Mouse (Mus musculus): ENCODE data around the gene Fam13a.

- TF ChIP-seq TAL1 (IDR thresholded peaks at IDR 0.05; ENCODE audit: low read length) (no peak), GATA1 (IDR thresholded peaks at IDR 0.05; ENCODE audit: low read length) (no peak)
Measured at GRCm38 (mm10) chr6:58900536-58900935, 123.8 kb downstream of the Fam13a start.

All from erythroblast, embryonic 14.5 days (primary cell).